Mouse (Mus musculus): Measurements from ENCODE around the gene Espn. TPM values are rescaled to one million over a fixed set of nuclear protein-coding genes. Genes with fewer than 3 reads are reported as not detected.

The Espn gene
- total RNA-seq (2021): under 1 TPM; 0.13 to 0.45 TPM
- long read RNA-seq, experiment 1: 0 reads
- long read RNA-seq, experiment 2: 0 reads

DNA sequence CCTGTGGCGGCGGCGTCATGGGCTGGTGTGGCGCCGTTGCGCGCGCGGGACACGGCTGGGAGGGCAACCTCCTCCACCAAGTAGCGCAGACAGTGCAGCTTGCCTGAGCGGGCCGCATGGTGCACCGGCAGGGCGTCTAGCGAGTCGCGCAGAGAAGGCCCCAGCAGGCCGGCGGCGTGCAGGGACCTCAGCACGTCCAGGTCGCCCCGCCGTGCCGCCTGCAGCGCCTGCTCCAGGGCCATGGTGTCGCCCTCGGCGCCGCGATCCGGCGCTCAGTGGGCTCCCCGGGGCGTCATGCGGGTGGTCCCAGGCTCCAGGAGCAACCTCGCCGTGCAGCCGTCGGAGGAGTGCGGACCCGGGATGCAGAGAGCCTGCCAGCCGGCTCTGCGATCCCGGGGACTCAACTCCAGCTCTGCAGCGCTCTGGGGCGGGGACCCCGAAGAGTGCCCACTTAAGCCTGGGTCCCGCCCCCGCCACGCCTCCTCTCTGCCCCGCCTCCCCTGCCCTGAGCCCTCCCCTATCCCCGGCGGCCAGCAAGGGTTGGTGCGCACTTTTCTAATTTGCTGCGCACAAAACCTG is at the start of gene Espn:
Gene Espn (minus strand): TSS at position 406 of the 579 bp plus-strand sequence.
- Histone ChIP-seq H3K4me3 (peak within 1 kb of the TSS; percentile 62), H3K27ac (no peak within 1 kb of the TSS)
- intact Hi-C loops (cut with DNase I): no loop called here
- DNase-seq: peak; percentile 58
- TF ChIP-seq CTCF (IDR thresholded peaks at IDR 0.05): no peak

DNA sequence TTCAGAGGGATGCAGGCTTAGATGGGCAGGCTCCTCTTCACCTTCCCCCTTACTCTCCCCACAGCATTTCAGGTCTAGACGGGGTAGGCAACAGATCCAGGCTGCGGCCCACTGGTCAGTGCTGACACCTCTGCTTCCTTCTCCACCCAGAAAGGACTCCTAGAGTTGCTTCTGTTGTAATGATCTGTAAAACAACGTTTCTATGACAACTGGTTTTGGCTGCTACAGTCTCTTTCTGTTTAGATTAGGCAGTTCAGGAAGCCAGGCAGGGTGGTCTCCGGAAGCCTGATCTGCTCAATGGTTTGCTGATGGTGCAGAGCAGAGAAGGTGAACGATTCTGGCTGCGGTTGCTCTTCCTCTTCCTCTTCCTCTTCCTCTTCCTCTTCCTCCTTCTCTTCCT is 49.3 kb upstream of the Espn start:
- intact Hi-C loops (cut with DNase I): no loop called here
- no peak for TF ChIP-seq CTCF (IDR thresholded peaks at IDR 0.05)
- no peak for DNase-seq
- no peak overlapping the region for H3K4me3 ChIP-seq
- no peak overlapping the region for H3K27ac ChIP-seq

DNA sequence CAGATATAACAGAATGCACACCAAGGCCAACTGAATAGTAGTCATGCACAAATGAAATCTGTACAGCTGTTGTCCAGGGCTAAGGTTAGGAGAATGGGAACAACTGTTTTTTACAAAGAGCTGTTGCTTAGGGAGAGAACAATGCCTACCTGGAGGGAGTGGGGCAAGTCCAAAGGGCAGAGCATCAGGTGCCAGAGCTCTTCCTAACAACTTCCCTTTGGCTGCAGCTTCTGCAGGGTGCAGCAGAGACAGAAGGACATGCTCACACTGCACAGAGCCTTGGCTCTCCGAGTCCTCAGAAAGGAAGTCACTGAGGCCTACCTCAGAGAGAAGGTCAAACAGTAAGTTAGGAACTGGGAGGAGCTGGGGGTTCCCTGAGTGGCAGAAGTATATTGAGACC is 47.4 kb upstream of the Espn start:
- intact Hi-C loops (cut with DNase I): no loop called here
- Histone ChIP-seq H3K4me3 (no peak overlapping the region), H3K27ac (no peak overlapping the region)
- no peak for TF ChIP-seq CTCF (IDR thresholded peaks at IDR 0.05)
- DNase-seq: no peak

DNA sequence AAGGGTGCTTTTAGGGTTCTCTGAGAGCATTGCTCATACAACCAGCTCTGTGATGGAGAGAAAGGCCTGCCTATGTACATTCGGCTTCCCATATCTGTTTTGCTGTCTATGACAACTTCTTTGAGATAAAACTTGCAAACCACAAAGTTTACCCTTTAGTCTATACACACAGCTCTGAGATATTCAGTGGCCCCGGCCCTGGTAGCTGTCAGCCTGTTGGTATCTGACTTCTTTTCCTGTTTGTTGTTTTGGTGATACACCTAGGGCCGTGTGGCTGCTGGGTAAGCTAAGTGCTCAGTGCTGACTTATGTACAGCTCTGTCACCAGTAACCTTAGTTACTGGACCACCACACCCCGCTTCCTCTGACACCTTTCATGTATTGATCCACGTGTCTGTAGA is 45.4 kb upstream of the Espn start:
- no peak overlapping the region for H3K4me3 ChIP-seq
- TF ChIP-seq CTCF (IDR thresholded peaks at IDR 0.05): no peak

DNA sequence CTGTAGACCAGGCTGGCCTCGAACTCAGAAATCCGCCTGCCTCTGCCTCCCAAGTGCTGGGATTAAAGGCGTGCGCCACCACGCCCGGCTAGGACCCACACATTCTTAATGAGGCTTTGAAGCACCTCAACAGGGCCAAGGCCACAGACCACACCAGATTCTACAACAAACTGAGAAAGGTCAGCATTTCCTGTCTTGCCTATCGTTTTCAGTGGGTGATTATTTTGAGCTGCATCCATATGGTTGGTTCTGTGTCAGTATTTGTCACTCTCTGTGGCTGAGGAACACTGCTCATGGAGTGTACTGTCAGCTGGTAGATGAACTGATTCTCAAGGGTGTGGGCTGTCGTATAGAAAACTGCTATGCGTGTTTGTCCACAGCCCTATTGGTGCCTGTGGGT is 44.1 kb upstream of the Espn start:
- DNase-seq: no peak
- Histone ChIP-seq H3K4me3 (no peak overlapping the region), H3K27ac (no peak overlapping the region)
- intact Hi-C loops (cut with DNase I): no loop called here
- TF ChIP-seq CTCF (IDR thresholded peaks at IDR 0.05): no peak

More for the DNA sequence above, 45.4 kb upstream of the Espn start:
- intact Hi-C loops (cut with DNase I): no loop called here
- no peak overlapping the region for H3K27ac ChIP-seq
- DNase-seq: no peak

DNA sequence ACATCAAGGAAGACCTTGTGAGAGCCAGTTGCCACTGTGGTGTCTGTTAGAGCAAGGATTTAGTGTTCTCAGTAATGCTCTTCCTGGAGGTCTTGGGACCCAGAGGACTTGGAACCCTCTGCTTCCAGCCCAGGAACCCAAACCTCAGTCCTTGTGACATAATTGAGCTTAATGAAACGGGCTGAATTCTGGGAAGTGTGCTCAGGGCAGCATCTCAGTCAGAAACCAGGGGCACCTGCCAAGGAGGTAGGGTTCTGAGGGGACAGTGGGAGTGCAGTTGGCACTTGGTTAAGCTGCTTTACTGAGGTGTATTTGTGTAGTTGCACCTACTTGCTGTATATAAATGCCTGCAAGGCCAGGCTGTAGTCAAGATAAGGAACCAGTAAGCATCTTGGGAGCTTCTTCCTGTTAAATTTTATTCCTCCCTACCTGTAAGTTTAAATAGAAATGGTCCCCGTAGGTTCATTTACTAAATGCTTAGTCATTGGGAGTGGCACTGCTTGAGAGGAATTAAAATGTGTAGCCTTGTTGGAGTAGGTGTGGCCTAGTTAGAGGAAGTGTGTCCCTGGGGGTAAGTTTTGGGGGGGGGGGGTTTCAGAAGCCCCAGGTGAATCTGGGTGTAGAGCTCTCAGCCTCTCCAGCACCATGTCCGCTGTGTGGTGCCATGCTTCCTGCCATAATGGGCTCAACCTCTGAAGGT is 42.5 kb upstream of the Espn start:
- no peak for TF ChIP-seq CTCF (IDR thresholded peaks at IDR 0.05)
- intact Hi-C loops (cut with DNase I): no loop called here
- H3K4me3 ChIP-seq: no peak overlapping the region

DNA sequence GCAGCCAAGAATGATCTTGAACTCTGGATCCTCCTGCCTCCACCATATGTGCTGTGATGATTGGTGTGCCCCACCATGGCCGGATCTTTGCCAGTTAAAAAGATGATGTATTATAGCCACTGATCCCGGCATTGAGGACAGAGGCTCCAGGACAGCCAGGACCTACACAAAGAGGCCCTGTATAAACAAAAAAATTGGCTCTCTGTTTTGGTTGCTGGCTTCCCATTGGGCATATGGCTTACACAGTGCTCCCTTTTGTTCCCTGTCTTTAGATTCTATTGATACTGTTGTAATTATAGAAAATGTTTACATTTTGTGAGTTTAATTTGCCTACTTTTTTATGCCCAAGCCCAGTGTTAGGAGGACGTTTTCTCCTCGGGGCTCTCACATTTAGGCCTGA is 40.4 kb upstream of the Espn start:
- intact Hi-C loops (cut with DNase I): no loop called here
- Histone ChIP-seq H3K4me3 (no peak overlapping the region), H3K27ac (no peak overlapping the region)
- no peak for DNase-seq
- no peak for TF ChIP-seq CTCF (IDR thresholded peaks at IDR 0.05)

More for the DNA sequence above, 42.5 kb upstream of the Espn start:
- no peak for DNase-seq
- H3K27ac ChIP-seq: no peak overlapping the region

DNA sequence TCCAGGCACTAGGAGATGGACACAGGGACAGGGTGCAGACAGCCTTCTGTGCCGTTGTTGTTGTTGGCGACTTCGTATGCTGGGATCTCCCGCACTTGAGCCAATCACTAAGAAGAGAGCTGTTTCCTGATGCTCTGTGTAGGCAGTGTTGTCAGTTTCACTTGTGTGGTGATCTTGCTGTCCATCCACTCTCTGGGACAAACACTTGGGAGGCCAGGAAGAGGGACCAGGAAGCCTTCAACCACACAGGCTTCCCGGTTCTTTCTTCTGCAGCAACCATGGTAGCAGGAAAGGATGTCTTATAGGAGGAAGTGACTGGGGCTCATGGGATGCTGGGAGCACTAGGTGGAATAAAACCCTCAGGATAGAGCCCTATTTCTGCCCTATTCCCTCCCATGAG is 38.5 kb upstream of the Espn start:
- no peak for TF ChIP-seq CTCF (IDR thresholded peaks at IDR 0.05)
- Histone ChIP-seq H3K27ac (no peak overlapping the region; the same call in 1 of the 2 replicates), H3K4me3 (no peak overlapping the region)
- no peak for DNase-seq
- intact Hi-C loops (cut with DNase I): no loop called here

DNA sequence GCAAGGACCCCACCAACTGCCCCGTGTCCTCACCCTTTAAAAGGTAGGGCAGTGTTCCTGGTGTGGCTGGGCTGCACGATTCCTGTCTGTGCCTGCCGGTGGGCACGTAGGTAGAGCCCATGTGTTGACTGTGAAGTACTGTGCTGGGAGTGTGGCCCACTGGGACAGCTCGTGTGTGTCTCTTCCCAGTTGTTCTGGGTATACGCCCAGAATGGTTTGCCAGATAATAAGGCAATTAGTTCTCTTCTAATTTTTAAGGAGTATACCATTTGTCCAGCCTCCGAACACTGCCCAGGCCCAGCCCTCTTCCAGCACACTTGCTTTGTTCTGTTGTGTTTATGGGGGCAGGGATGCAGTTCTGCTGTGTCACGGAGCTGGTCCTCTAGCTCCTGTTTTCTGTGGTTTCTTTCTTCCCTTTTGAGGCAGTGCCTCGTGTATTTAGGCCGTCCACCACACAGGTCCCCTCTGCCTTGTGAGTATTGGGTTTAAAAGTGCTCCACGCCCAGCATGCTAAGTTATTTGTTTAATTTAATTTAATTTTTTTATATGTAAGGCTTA is 38.0 kb upstream of the Espn start:
- H3K4me3 ChIP-seq: no peak overlapping the region
- DNase-seq: no peak
- no peak overlapping the region; the same call in 1 of the 2 replicates for H3K27ac ChIP-seq
- no peak for TF ChIP-seq CTCF (IDR thresholded peaks at IDR 0.05)
- intact Hi-C loops (cut with DNase I): no loop called here

DNA sequence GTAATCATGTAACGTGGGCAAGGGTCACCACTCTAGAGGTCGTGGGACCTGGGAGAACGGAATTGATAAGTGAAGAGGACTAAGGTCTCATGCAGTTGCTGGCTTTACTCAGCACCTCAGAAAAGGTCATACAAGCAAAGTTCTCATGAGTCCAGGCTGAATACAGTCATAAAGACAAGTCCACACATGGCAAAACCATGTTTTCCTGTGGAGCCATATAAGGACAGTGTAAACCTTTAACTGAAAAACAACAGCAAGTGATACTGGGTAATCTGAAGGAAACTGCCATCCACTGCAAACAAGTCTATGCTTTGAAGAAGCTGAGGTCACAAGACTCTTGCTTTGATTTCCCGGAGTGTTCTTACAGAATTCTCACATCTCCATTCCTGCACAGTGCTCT is 37.5 kb upstream of the Espn start:
- no peak overlapping the region for H3K27ac ChIP-seq
- no peak for TF ChIP-seq CTCF (IDR thresholded peaks at IDR 0.05)
- intact Hi-C loops (cut with DNase I): no loop called here
- H3K4me3 ChIP-seq: no peak overlapping the region
- no peak for DNase-seq

DNA sequence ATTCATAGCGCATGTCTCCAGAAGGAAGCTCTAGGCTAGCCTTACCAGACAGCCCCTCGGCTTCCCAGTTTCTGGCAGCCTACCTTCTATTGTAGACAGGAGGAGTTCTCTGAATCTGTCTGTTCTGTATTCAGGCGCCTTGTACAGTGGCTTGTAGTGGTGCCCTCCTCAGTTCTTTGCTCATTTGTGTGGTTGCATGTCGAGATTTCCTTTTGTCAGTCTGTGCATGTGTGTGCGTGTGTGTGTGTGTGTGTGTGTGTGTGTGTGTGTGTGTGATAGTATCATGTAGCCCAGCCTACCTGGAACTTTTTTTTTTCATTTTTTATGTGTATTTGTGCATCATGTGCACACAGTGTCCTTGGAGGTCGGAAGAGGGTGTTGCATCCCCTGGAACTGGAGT is 36.9 kb upstream of the Espn start:
- H3K4me3 ChIP-seq: no peak overlapping the region
- DNase-seq: no peak
- intact Hi-C loops (cut with DNase I): no loop called here
- no peak for TF ChIP-seq CTCF (IDR thresholded peaks at IDR 0.05)
- no peak overlapping the region for H3K27ac ChIP-seq

DNA sequence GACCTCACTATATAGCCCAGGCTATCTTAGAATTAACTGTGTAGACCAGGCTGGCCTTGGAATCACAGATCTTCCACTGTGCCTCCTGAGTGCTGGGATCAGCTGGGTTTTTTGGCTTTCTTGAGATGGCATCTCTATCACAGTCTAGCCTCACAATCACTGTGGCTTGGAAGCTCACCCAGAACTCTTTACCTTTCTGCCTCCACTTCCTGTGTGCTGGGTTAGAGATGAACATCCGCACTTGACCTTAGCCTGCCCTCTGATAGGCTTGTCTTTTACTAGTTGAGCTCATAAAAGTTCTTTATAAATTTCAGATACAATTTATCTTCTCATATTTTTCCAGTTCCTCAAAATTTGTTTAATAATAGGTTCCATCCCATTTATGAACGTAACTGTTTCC is 36.5 kb upstream of the Espn start:
- TF ChIP-seq CTCF (IDR thresholded peaks at IDR 0.05): no peak
- intact Hi-C loops (cut with DNase I): no loop called here
- Histone ChIP-seq H3K27ac (no peak overlapping the region), H3K4me3 (no peak overlapping the region)
- no peak for DNase-seq

DNA sequence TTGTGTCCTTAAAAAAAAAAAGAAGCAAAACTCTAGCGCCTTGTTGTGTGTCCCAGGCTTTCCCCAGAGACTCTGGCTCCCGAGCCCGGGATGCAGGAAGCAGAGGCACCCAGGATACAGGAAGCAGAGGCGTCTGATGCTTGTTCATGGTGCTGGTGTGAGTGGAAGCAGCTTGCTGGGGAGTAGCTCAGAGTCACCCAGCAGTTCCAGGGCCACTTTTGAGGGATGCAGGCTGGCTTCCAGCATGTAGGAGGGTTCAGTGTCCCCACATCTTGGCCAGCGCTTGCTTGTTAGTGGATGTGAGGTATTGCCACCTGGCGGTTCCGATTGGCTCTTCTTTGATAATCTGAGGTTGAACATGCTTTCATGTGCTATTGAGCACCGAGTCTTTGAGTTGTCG is 35.0 kb upstream of the Espn start:
- H3K4me3 ChIP-seq: no peak overlapping the region
- intact Hi-C loops (cut with DNase I): no loop called here

More for the DNA sequence above, 35.0 kb upstream of the Espn start:
- TF ChIP-seq CTCF (IDR thresholded peaks at IDR 0.05): no peak
- DNase-seq: no peak
- H3K27ac ChIP-seq: no peak overlapping the region

All from gastrocnemius, adult 2 months (tissue).